Mouse (Mus musculus) MEL (cell line): Measurements from ENCODE around the gene Rbms3. TPM values are rescaled to one million over a fixed set of nuclear protein-coding genes. Genes with fewer than 3 reads are reported as not detected.

ENCODE experiments used
- DNase-seq: peaks from one replicate; pipeline ENCODE4 v3.0.0; 2011; ENCODE audit warnings: low read depth, low spot score
- H3K27ac ChIP-seq: 2 replicates; pipeline ENCODE4 v1.5.1; 2012; ENCODE audit warnings: low read depth, mild to moderate bottlenecking, control low read depth, low read length, moderate library complexity; ENCODE audit not compliant: control insufficient read depth
- H3K27me3 ChIP-seq, 2 experiments: fragments of 150-350 bp in 1 of 2; sonication (generic) in 1 of 2; 2 replicates each; pipeline ENCODE4 v1.6.1; 2012; ENCODE audit warnings: low read length in 2 of 2, mild to moderate bottlenecking in 2 of 2, improper control_type of control experiment in 1 of 2, moderate library complexity in 1 of 2; ENCODE audit not compliant: insufficient read depth in 2 of 2, control insufficient read depth in 1 of 2
- H3K36me3 ChIP-seq, 2 experiments: 2 replicates each; pipeline ENCODE4 v1.6.1; 2012 to 2014; ENCODE audit warnings: low read length in 2 of 2, improper control_type of control experiment in 1 of 2, inconsistent platforms in 1 of 2, mild to moderate bottlenecking in 1 of 2; ENCODE audit not compliant: insufficient read depth in 2 of 2, control insufficient read depth in 1 of 2
- H3K4me1 ChIP-seq, 2 experiments: fragments of 150-350 bp in 1 of 2; sonication (generic) in 1 of 2; 2 replicates each; pipeline ENCODE4 v1.6.1; 2012; ENCODE audit warnings: low read length in 2 of 2, improper control_type of control experiment in 1 of 2, mild to moderate bottlenecking in 1 of 2; ENCODE audit not compliant: insufficient read depth in 2 of 2, control insufficient read depth in 1 of 2
- H3K4me3 ChIP-seq, 2 experiments: fragments of 150-350 bp in 1 of 2; sonication (generic) in 1 of 2; 2 replicates each; pipeline ENCODE4 v1.5.1; 2012; ENCODE audit warnings: low read depth in 2 of 2, low read length in 2 of 2, mild to moderate bottlenecking in 2 of 2, moderate library complexity in 2 of 2, control low read depth in 1 of 2, improper control_type of control experiment in 1 of 2; ENCODE audit not compliant: control insufficient read depth in 1 of 2, insufficient read depth in 1 of 2
- H3K79me2 ChIP-seq: 2 replicates; pipeline ENCODE4 v1.6.1; 2012; ENCODE audit warnings: mild to moderate bottlenecking, low read length, moderate library complexity; ENCODE audit not compliant: control insufficient read depth, poor library complexity, insufficient read depth
- H3K9ac ChIP-seq: 2 replicates; pipeline ENCODE4 v1.6.1; 2012; ENCODE audit warnings: low read depth, mild to moderate bottlenecking, control low read depth, low read length, moderate library complexity; ENCODE audit not compliant: control insufficient read depth, poor library complexity, severe bottlenecking
- H3K9me3 ChIP-seq: fragments of 150-350 bp; sonication (generic); replicated peaks from 2 replicates; pipeline ENCODE4 v1.6.1; 2012; ENCODE audit warnings: mild to moderate bottlenecking, low read length, improper control_type of control experiment, moderate library complexity; ENCODE audit not compliant: insufficient read depth
- CHD2 ChIP-seq: IDR thresholded peaks from 2 replicates; pipeline ENCODE4 v1.6.1; 2011; ENCODE audit warnings: low read length, improper control_type of control experiment
- CTCF ChIP-seq, 3 experiments: IDR thresholded peaks in 2 of 3; conservative IDR thresholded peaks in 1 of 3; 2 replicates each; pipeline ENCODE4 v1.5.1; 2011 to 2012; ENCODE audit warnings: low read length in 3 of 3, low read depth in 2 of 3, mild to moderate bottlenecking in 2 of 3, improper control_type of control experiment in 1 of 3, inconsistent platforms in 1 of 3, mixed read lengths in 1 of 3, moderate library complexity in 1 of 3; ENCODE audit not compliant: control insufficient read depth in 1 of 3, insufficient read depth in 1 of 3, poor library complexity in 1 of 3, severe bottlenecking in 1 of 3
- E2F4 ChIP-seq: IDR thresholded peaks from 2 replicates; pipeline ENCODE4 v1.6.1; 2011; ENCODE audit warnings: low read depth, low read length, improper control_type of control experiment, borderline replicate concordance
- ELF1 ChIP-seq: IDR thresholded peaks from 2 replicates; pipeline ENCODE4 v1.6.1; 2014; ENCODE audit warnings: low read depth, mild to moderate bottlenecking, inconsistent platforms, low read length, improper control_type of control experiment, moderate library complexity
- ETS1 ChIP-seq: IDR thresholded peaks from 2 replicates; pipeline ENCODE4 v1.6.1; 2012; ENCODE audit warnings: low read depth, mild to moderate bottlenecking, inconsistent platforms, low read length, improper control_type of control experiment, moderate library complexity
- GATA1 ChIP-seq: IDR thresholded peaks from 2 replicates; pipeline ENCODE4 v1.6.1; 2011; ENCODE audit warnings: low read depth, low read length, improper control_type of control experiment
- MAFK ChIP-seq: IDR thresholded peaks from 2 replicates; pipeline ENCODE4 v1.6.1; 2011; ENCODE audit warnings: low read depth, mild to moderate bottlenecking, low read length, improper control_type of control experiment, borderline replicate concordance
- MAX ChIP-seq: IDR thresholded peaks from 2 replicates; pipeline ENCODE4 v1.6.1; 2011; ENCODE audit warnings: low read length, improper control_type of control experiment
- MEF2A ChIP-seq: IDR thresholded peaks from 2 replicates; pipeline ENCODE4 v1.6.1; 2014; ENCODE audit warnings: low read depth, mild to moderate bottlenecking, inconsistent platforms, low read length, improper control_type of control experiment; ENCODE audit not compliant: poor library complexity, insufficient replicate concordance, severe bottlenecking; ENCODE audit errors: extremely low read depth
- MYC ChIP-seq: IDR thresholded peaks from 2 replicates; pipeline ENCODE4 v1.6.1; 2011; ENCODE audit warnings: low read depth, mild to moderate bottlenecking, low read length, improper control_type of control experiment, moderate library complexity
- NELFE ChIP-seq: IDR thresholded peaks from 2 replicates; pipeline ENCODE4 v1.6.1; 2011; ENCODE audit warnings: low read depth, low read length, improper control_type of control experiment
- NRF1 ChIP-seq: IDR thresholded peaks from 2 replicates; pipeline ENCODE4 v1.6.1; 2014; ENCODE audit warnings: low read depth, mild to moderate bottlenecking, inconsistent platforms, low read length, improper control_type of control experiment, moderate library complexity; ENCODE audit not compliant: poor library complexity, insufficient read depth, severe bottlenecking
- POLR2A ChIP-seq, 2 experiments: IDR thresholded peaks; 2 replicates each; pipeline ENCODE4 v1.6.1; 2011 to 2012; ENCODE audit warnings: low read length in 2 of 2, mild to moderate bottlenecking in 2 of 2, control low read depth in 1 of 2, improper control_type of control experiment in 1 of 2, low read depth in 1 of 2, moderate library complexity in 1 of 2; ENCODE audit not compliant: control insufficient read depth in 1 of 2, insufficient read depth in 1 of 2, poor library complexity in 1 of 2
- RCOR1 ChIP-seq: IDR thresholded peaks from 2 replicates; pipeline ENCODE4 v1.6.1; 2012; ENCODE audit warnings: low read depth, mild to moderate bottlenecking, inconsistent platforms, low read length, improper control_type of control experiment
- SIN3A ChIP-seq: IDR thresholded peaks from 2 replicates; pipeline ENCODE4 v1.6.1; 2012; ENCODE audit warnings: low read length, improper control_type of control experiment, inconsistent platforms
- TCF12 ChIP-seq: IDR thresholded peaks from 2 replicates; pipeline ENCODE4 v1.6.1; 2014; ENCODE audit warnings: low read depth, mild to moderate bottlenecking, inconsistent platforms, low read length, improper control_type of control experiment, moderate library complexity
- UBTF ChIP-seq: IDR thresholded peaks from 2 replicates; pipeline ENCODE4 v1.6.1; 2012; ENCODE audit warnings: low read depth, mild to moderate bottlenecking, inconsistent platforms, low read length, improper control_type of control experiment, moderate library complexity, borderline replicate concordance; ENCODE audit not compliant: insufficient read depth
- USF1 ChIP-seq: IDR thresholded peaks from 2 replicates; pipeline ENCODE4 v1.6.1; 2014; ENCODE audit warnings: low read depth, mild to moderate bottlenecking, inconsistent platforms, low read length, improper control_type of control experiment, moderate library complexity
- USF2 ChIP-seq, 2 experiments: IDR thresholded peaks; 2 replicates each; pipeline ENCODE4 v1.6.1; 2011 to 2012; ENCODE audit warnings: improper control_type of control experiment in 2 of 2, low read length in 2 of 2, borderline replicate concordance in 1 of 2, inconsistent platforms in 1 of 2, low read depth in 1 of 2, mild to moderate bottlenecking in 1 of 2; ENCODE audit not compliant: insufficient read depth in 1 of 2
- ZC3H11A ChIP-seq: IDR thresholded peaks from 2 replicates; pipeline ENCODE4 v1.6.1; 2012; ENCODE audit warnings: low read depth, mild to moderate bottlenecking, inconsistent platforms, low read length, improper control_type of control experiment
- ZMIZ1 ChIP-seq: IDR thresholded peaks from 2 replicates; pipeline ENCODE4 v1.6.1; 2012; ENCODE audit warnings: low read depth, mild to moderate bottlenecking, inconsistent platforms, low read length, improper control_type of control experiment, moderate library complexity
- polyA plus RNA-seq, 2 experiments: library from polyadenylated mRNA; stranded (reverse) in 1 of 2; unstranded in 1 of 2; fragments of >175 nt in 1 of 2; fragments of >200 nt in 1 of 2; gene quantifications; 2 replicates each; pipeline versions ENCODE4 v1.2.1 to v1.2.4; 2012; ENCODE audit warnings: low replicate concordance in 2 of 2, low read depth in 1 of 2; ENCODE audit not compliant: insufficient read length in 2 of 2, insufficient read depth in 1 of 2, missing spikeins in 1 of 2
- total RNA-seq: library from RNA; depleted of rRNA; stranded (reverse); fragments of 300-350 nt; gene quantifications from 2 replicates; pipeline ENCODE4 v1.2.3, GENCODE M21; 2012; rRNA removed

Gene Rbms3
- total RNA-seq = not detected in 2 replicates
- not detected for polyA plus RNA-seq

GRCm38 (mm10) chr9:117629771-117630170 is at the start of gene Rbms3:
Gene Rbms3 (minus strand): TSS chr9:117629913.
- Histone ChIP-seq H3K36me3 (no peaks in the 10 kb centered on the region), H3K4me3 (no peak within 1 kb of the TSS), H3K9ac (no peak within 1 kb of the TSS), H3K27me3 (no peaks in the 10 kb centered on the region), H3K27ac (no peak within 1 kb of the TSS), H3K9me3 (no peaks in the 10 kb centered on the region), H3K4me1 (no peaks in the 10 kb centered on the region), H3K79me2 (no peaks in the 10 kb centered on the region)
- no peak for TF ChIP-seq E2F4
- no peak for TF ChIP-seq MAFK
- no peak for TF ChIP-seq MYC
- no peak for TF ChIP-seq RCOR1
- TF ChIP-seq ELF1 = no peak
- TF ChIP-seq MEF2A = no peak
- no peak for TF ChIP-seq CHD2
- no peak for TF ChIP-seq ZC3H11A
- DNase-seq = no peak

GRCm38 (mm10) chr9:117673311-117673710 is 43.6 kb upstream of the Rbms3 start:
- no peaks in the 10 kb centered on the region for H3K9me3 ChIP-seq

GRCm38 (mm10) chr9:117654626-117655025 is 24.9 kb upstream of the Rbms3 start:
- H3K4me3 ChIP-seq = no peak overlapping the region
- H3K4me1 ChIP-seq = no peaks in the 10 kb centered on the region
- no peak overlapping the region for H3K27ac ChIP-seq
- no peak overlapping the region for H3K9ac ChIP-seq
- DNase-seq = no peak
- H3K36me3 ChIP-seq = no peaks in the 10 kb centered on the region
- no peaks in the 10 kb centered on the region for H3K27me3 ChIP-seq
- no peak for TF ChIP-seq NELFE
- no peak for TF ChIP-seq UBTF
- TF ChIP-seq USF1 = no peak
- TF ChIP-seq SIN3A = no peak
- no peak for TF ChIP-seq ETS1
- no peak for TF ChIP-seq GATA1
- no peak for TF ChIP-seq MAX
- TF ChIP-seq CTCF (IDR thresholded peaks at IDR 0.05 in 2 of 3, conservative IDR thresholded peaks at IDR 0.05 in 1 of 3; ENCODE audit: control insufficient read depth in 1 of 3, insufficient read depth in 1 of 3, low read depth in 2 of 3, low read length in 3 of 3, poor library complexity in 1 of 3, severe bottlenecking in 1 of 3) = no peak
- TF ChIP-seq TCF12 = no peak
- H3K79me2 ChIP-seq = no peaks in the 10 kb centered on the region
- no peaks in the 10 kb centered on the region for H3K9me3 ChIP-seq

More at GRCm38 (mm10) chr9:117673311-117673710, 43.6 kb upstream of the Rbms3 start:
- H3K36me3 ChIP-seq = no peaks in the 10 kb centered on the region
- H3K4me1 ChIP-seq = no peaks in the 10 kb centered on the region
- no peak for TF ChIP-seq ETS1
- TF ChIP-seq CTCF (IDR thresholded peaks at IDR 0.05 in 2 of 3, conservative IDR thresholded peaks at IDR 0.05 in 1 of 3; ENCODE audit: control insufficient read depth in 1 of 3, insufficient read depth in 1 of 3, low read depth in 2 of 3, low read length in 3 of 3, poor library complexity in 1 of 3, severe bottlenecking in 1 of 3) = no peak
- TF ChIP-seq NELFE = no peak
- no peak for TF ChIP-seq POLR2A (IDR thresholded peaks at IDR 0.05; ENCODE audit: control insufficient read depth in 1 of 2, insufficient read depth in 1 of 2, low read depth in 1 of 2, low read length in 2 of 2, poor library complexity in 1 of 2)
- TF ChIP-seq CHD2 = no peak
- no peak for TF ChIP-seq NRF1
- no peak for TF ChIP-seq MAX
- TF ChIP-seq ZMIZ1 = no peak
- TF ChIP-seq USF2 (IDR thresholded peaks at IDR 0.05; ENCODE audit: borderline replicate concordance in 1 of 2, insufficient read depth in 1 of 2, low read depth in 1 of 2, low read length in 2 of 2) = no peak
- no peak overlapping the region for H3K9ac ChIP-seq
- H3K27me3 ChIP-seq = no peaks in the 10 kb centered on the region
- no peaks in the 10 kb centered on the region for H3K79me2 ChIP-seq
- DNase-seq = no peak
- no peak overlapping the region for H3K27ac ChIP-seq
- H3K4me3 ChIP-seq = no peak overlapping the region
